Mouse (Mus musculus): ENCODE results near the gene Gnl3l. TPM values are rescaled to one million over a fixed set of nuclear protein-coding genes. Genes with fewer than 3 reads are reported as not detected.

The Gnl3l gene
- polyA plus RNA-seq, 1 experiment, result 19.6 TPM

GRCm38 (mm10) chrX:151054489-151054888, 37.4 kb upstream of the Gnl3l start:
- H3K27me3 ChIP-seq (ENCODE audit: control insufficient read depth, insufficient read depth, insufficient read length), result no peaks in the 10 kb centered on the region
- H3K4me3 ChIP-seq (ENCODE audit: insufficient read depth, poor library complexity, severe bottlenecking), result no peak overlapping the region
- H3K36me3 ChIP-seq (ENCODE audit: control insufficient read depth, insufficient read depth), result no peaks in the 10 kb centered on the region
- TF ChIP-seq USF1 (IDR thresholded peaks at IDR 0.05; ENCODE audit: low read depth), result no peak
- peaks cover 2% of the 10 kb centered on the region for H3K79me3 ChIP-seq (ENCODE audit: low read depth)
- peaks cover 7% of the 10 kb centered on the region for H3K79me2 ChIP-seq (ENCODE audit: control insufficient read depth, insufficient read depth)
- H3ac ChIP-seq (ENCODE audit: control insufficient read depth, insufficient read length, low read depth), result no peak overlapping the region

GRCm38 (mm10) chrX:151050337-151050736, 33.2 kb upstream of the Gnl3l start:
- Histone ChIP-seq H3ac (ENCODE audit: control insufficient read depth, insufficient read length, low read depth) (no peak overlapping the region), H3K79me2 (ENCODE audit: control insufficient read depth, insufficient read depth) (peaks cover 25% of the 10 kb centered on the region), H3K27me3 (ENCODE audit: control insufficient read depth, insufficient read depth, insufficient read length) (no peaks in the 10 kb centered on the region), H3K36me3 (ENCODE audit: control insufficient read depth, insufficient read depth) (no peaks in the 10 kb centered on the region), H3K79me3 (ENCODE audit: low read depth) (peaks cover 5% of the 10 kb centered on the region), H3K4me3 (ENCODE audit: insufficient read depth, poor library complexity, severe bottlenecking) (no peak overlapping the region)
- no peak for TF ChIP-seq MYOD1 (IDR thresholded peaks at IDR 0.05; ENCODE audit: control insufficient read depth, insufficient read length, low read depth)
- TF ChIP-seq CTCF (IDR thresholded peaks at IDR 0.05; ENCODE audit: control insufficient read depth, insufficient read depth, insufficient read length), result no peak
- TF ChIP-seq MAX (IDR thresholded peaks at IDR 0.05), result no peak
- TF ChIP-seq MYOG (IDR thresholded peaks at IDR 0.05; ENCODE audit: control insufficient read depth, extremely low read depth, insufficient read length), result no peak
- no peak for TF ChIP-seq CEBPB (IDR thresholded peaks at IDR 0.05; ENCODE audit: low read depth)
- no peak for TF ChIP-seq FOSL1 (IDR thresholded peaks at IDR 0.05; ENCODE audit: insufficient read depth, low read length, poor library complexity, severe bottlenecking)
- TF ChIP-seq USF1 (IDR thresholded peaks at IDR 0.05; ENCODE audit: low read depth), result no peak

- peaks cover 25% of the 10 kb centered on the region for H3K79me2 ChIP-seq (ENCODE audit: control insufficient read depth, insufficient read depth)
- H3K27me3 ChIP-seq (ENCODE audit: control insufficient read depth, insufficient read depth, insufficient read length), result no peaks in the 10 kb centered on the region
- H3K36me3 ChIP-seq (ENCODE audit: control insufficient read depth, insufficient read depth), result no peaks in the 10 kb centered on the region
- no peak overlapping the region for H3ac ChIP-seq (ENCODE audit: control insufficient read depth, insufficient read length, low read depth)
- H3K79me3 ChIP-seq (ENCODE audit: low read depth), result peaks cover 5% of the 10 kb centered on the region
- no peak overlapping the region for H3K4me3 ChIP-seq (ENCODE audit: insufficient read depth, poor library complexity, severe bottlenecking)
- TF ChIP-seq CEBPB (IDR thresholded peaks at IDR 0.05; ENCODE audit: low read depth) (no peak), FOSL1 (IDR thresholded peaks at IDR 0.05; ENCODE audit: insufficient read depth, low read length, poor library complexity, severe bottlenecking) (no peak), USF1 (IDR thresholded peaks at IDR 0.05; ENCODE audit: low read depth) (no peak), MAX (IDR thresholded peaks at IDR 0.05) (no peak), MYOD1 (IDR thresholded peaks at IDR 0.05; ENCODE audit: control insufficient read depth, insufficient read length, low read depth) (no peak), MYOG (IDR thresholded peaks at IDR 0.05; ENCODE audit: control insufficient read depth, extremely low read depth, insufficient read length) (no peak), CTCF (IDR thresholded peaks at IDR 0.05; ENCODE audit: control insufficient read depth, insufficient read depth, insufficient read length) (no peak)
These were observed 32.6 kb upstream of the Gnl3l start for GRCm38 (mm10) chrX:151049661-151050215.

- no peaks in the 10 kb centered on the region for H3K36me3 ChIP-seq (ENCODE audit: control insufficient read depth, insufficient read depth)
These were observed 30.4 kb upstream of the Gnl3l start for GRCm38 (mm10) chrX:151047431-151048058.

GRCm38 (mm10) chrX:151046777-151047430, 29.8 kb upstream of the Gnl3l start:
- peaks cover 25% of the 10 kb centered on the region for H3K79me2 ChIP-seq (ENCODE audit: control insufficient read depth, insufficient read depth)
- no peaks in the 10 kb centered on the region for H3K27me3 ChIP-seq (ENCODE audit: control insufficient read depth, insufficient read depth, insufficient read length)
- H3K79me3 ChIP-seq (ENCODE audit: low read depth), result peaks cover 3% of the 10 kb centered on the region
- peak overlapping the region; percentile 89 for H3ac ChIP-seq (ENCODE audit: control insufficient read depth, insufficient read length, low read depth)
- H3K4me3 ChIP-seq (ENCODE audit: insufficient read depth, poor library complexity, severe bottlenecking), result peak overlapping the region; percentile 37
- H3K36me3 ChIP-seq (ENCODE audit: control insufficient read depth, insufficient read depth), result no peaks in the 10 kb centered on the region
- TF ChIP-seq CEBPB (IDR thresholded peaks at IDR 0.05; ENCODE audit: low read depth) (no peak), CTCF (IDR thresholded peaks at IDR 0.05; ENCODE audit: control insufficient read depth, insufficient read depth, insufficient read length) (no peak), MYOD1 (IDR thresholded peaks at IDR 0.05; ENCODE audit: control insufficient read depth, insufficient read length, low read depth) (no peak), USF1 (IDR thresholded peaks at IDR 0.05; ENCODE audit: low read depth) (no peak), MYOG (IDR thresholded peaks at IDR 0.05; ENCODE audit: control insufficient read depth, extremely low read depth, insufficient read length) (no peak), FOSL1 (IDR thresholded peaks at IDR 0.05; ENCODE audit: insufficient read depth, low read length, poor library complexity, severe bottlenecking) (no peak), MAX (IDR thresholded peaks at IDR 0.05) (no peak)

More at GRCm38 (mm10) chrX:151047431-151048058, 30.4 kb upstream of the Gnl3l start:
- Histone ChIP-seq H3K79me3 (ENCODE audit: low read depth) (peaks cover 5% of the 10 kb centered on the region), H3K4me3 (ENCODE audit: insufficient read depth, poor library complexity, severe bottlenecking) (peak overlapping the region; percentile 37), H3K27me3 (ENCODE audit: control insufficient read depth, insufficient read depth, insufficient read length) (no peaks in the 10 kb centered on the region), H3K79me2 (ENCODE audit: control insufficient read depth, insufficient read depth) (peaks cover 25% of the 10 kb centered on the region), H3ac (ENCODE audit: control insufficient read depth, insufficient read length, low read depth) (peak overlapping the region; percentile 89)
- no peak for TF ChIP-seq USF1 (IDR thresholded peaks at IDR 0.05; ENCODE audit: low read depth)
- no peak for TF ChIP-seq MAX (IDR thresholded peaks at IDR 0.05)
- TF ChIP-seq MYOG (IDR thresholded peaks at IDR 0.05; ENCODE audit: control insufficient read depth, extremely low read depth, insufficient read length), result no peak
- no peak for TF ChIP-seq CTCF (IDR thresholded peaks at IDR 0.05; ENCODE audit: control insufficient read depth, insufficient read depth, insufficient read length)
- no peak for TF ChIP-seq MYOD1 (IDR thresholded peaks at IDR 0.05; ENCODE audit: control insufficient read depth, insufficient read length, low read depth)
- TF ChIP-seq FOSL1 (IDR thresholded peaks at IDR 0.05; ENCODE audit: insufficient read depth, low read length, poor library complexity, severe bottlenecking), result no peak
- TF ChIP-seq CEBPB (IDR thresholded peaks at IDR 0.05; ENCODE audit: low read depth), result no peak

All from C2C12 (cell line).